Mouse (Mus musculus) liver, embryonic 14.5 days (tissue): ENCODE measurements around the gene Umad1. TPM values are rescaled to one million over a fixed set of nuclear protein-coding genes. Genes with fewer than 3 reads are reported as not detected.

ENCODE experiments used
- ATAC-seq: fragments of 200-750 bp; cut with Nextera tagmentation; 2 replicates; pipeline ENCODE4 v1.8.0; 2017; ENCODE audit warnings: moderate number of reproducible peaks, mild to moderate bottlenecking, moderate library complexity; ENCODE audit not compliant: insufficient read depth
- DNase-seq, 3 experiments: peaks; one replicate each; pipeline ENCODE4 v3.0.0-alpha.2; 2012 to 2013; ENCODE audit warnings: low read depth in 3 of 3, low spot score in 3 of 3
- H3K27ac ChIP-seq: fragments of 300-500 bp; sonication (generic); 2 replicates; pipeline ENCODE4 v1.5.1; 2014; ENCODE audit warnings: moderate library complexity, mild to moderate bottlenecking, control low read depth, inconsistent platforms
- H3K27me3 ChIP-seq: fragments of 300-500 bp; sonication (generic); 2 replicates; pipeline ENCODE4 v1.6.1; 2014; ENCODE audit warnings: mild to moderate bottlenecking, low read length, moderate library complexity; ENCODE audit not compliant: control insufficient read depth, insufficient read depth
- H3K36me3 ChIP-seq: fragments of 300-500 bp; sonication (generic); replicated peaks from 2 replicates; pipeline ENCODE4 v1.6.1; 2014; ENCODE audit warnings: low read depth; ENCODE audit not compliant: control insufficient read depth, insufficient read depth
- H3K4me1 ChIP-seq, 2 experiments: fragments of 200-500 bp in 1 of 2; fragments of 300-500 bp in 1 of 2; sonication (generic) in 1 of 2; replicated peaks; 2 replicates each; pipeline ENCODE4 v1.6.1; 2012 to 2014; ENCODE audit warnings: antibody characterized with exemption in 1 of 2, inconsistent platforms in 1 of 2, low read length in 1 of 2; ENCODE audit not compliant: control insufficient read depth in 2 of 2, insufficient read depth in 2 of 2
- H3K4me2 ChIP-seq: fragments of 300-500 bp; sonication (generic); 2 replicates; pipeline ENCODE4 v1.6.1; 2014; ENCODE audit warnings: low read depth, mild to moderate bottlenecking, control low read depth, moderate library complexity
- H3K4me3 ChIP-seq, 2 experiments: fragments of 200-500 bp in 1 of 2; fragments of 300-500 bp in 1 of 2; sonication (generic) in 1 of 2; 2 replicates each; pipeline ENCODE4 v1.5.1; 2012 to 2014; ENCODE audit warnings: low read depth in 2 of 2, low read length in 2 of 2, mild to moderate bottlenecking in 2 of 2, control low read depth in 1 of 2, inconsistent platforms in 1 of 2, moderate library complexity in 1 of 2; ENCODE audit not compliant: insufficient read depth in 1 of 2
- H3K9ac ChIP-seq: fragments of 300-500 bp; sonication (generic); replicated peaks from 2 replicates; pipeline ENCODE4 v1.6.1; 2014; ENCODE audit warnings: mild to moderate bottlenecking, control low read depth, moderate library complexity
- H3K9me3 ChIP-seq: fragments of 300-500 bp; sonication (generic); 2 replicates; pipeline ENCODE4 v1.6.1; 2016; ENCODE audit warnings: low read length, mixed read lengths; ENCODE audit not compliant: control insufficient read depth
- CTCF ChIP-seq: IDR thresholded peaks from 2 replicates; pipeline ENCODE4 v1.5.1; 2016; ENCODE audit warnings: antibody characterized with exemption, low read depth, control low read depth
- EP300 ChIP-seq: IDR thresholded peaks from 2 replicates; pipeline ENCODE4 v1.6.1; 2016; ENCODE audit warnings: antibody characterized with exemption, low read depth
- WGBS: fragments of 180-500 bp; shearing (Covaris S2); extraction: QIAGEN DNeasy Blood & Tissue Kit; methylation state at CpG from one replicate; pipeline ENCODE4 v1.1.7; 2014; ENCODE audit not compliant: insufficient replicate concordance; 5-methylcytosine and 5-hydroxymethylcytosine counted together
- polyA plus RNA-seq, 2 experiments: library from polyadenylated mRNA; depleted of rRNA in 1 of 2; stranded (reverse) in 1 of 2; unstranded in 1 of 2; fragments of >200 nt; fragmentation: Nextera tagmentation in 1 of 2; extraction: Ambion mirVana in 1 of 2; gene quantifications; 2 replicates each; pipeline versions ENCODE4 v1.2.1 to v1.2.3; 2012 to 2014

Gene Umad1
- polyA plus RNA-seq, 2 experiments: 8.1 to 14.7 TPM

- Histone ChIP-seq H3K4me3 (no peak overlapping the region), H3K27ac (no peak overlapping the region), H3K4me2 (no peak overlapping the region), H3K27me3 (no peaks in the 10 kb centered on the region), H3K4me1 (no peaks in the 10 kb centered on the region), H3K9ac (no peak overlapping the region), H3K36me3 (no peaks in the 10 kb centered on the region), H3K9me3 (no peaks in the 10 kb centered on the region)
- TF ChIP-seq EP300: no peak
- no peak for TF ChIP-seq CTCF
- WGBS: 78% methylated on average over 9 of the region's 9 CpGs
- ATAC-seq: no peak
- DNase-seq: no peak
Observed at GRCm38 (mm10) chr6:8430610-8431234, 171.6 kb downstream of the Umad1 start.

GRCm38 (mm10) chr6:8433179-8433578, 174.1 kb downstream of the Umad1 start:
- Histone ChIP-seq H3K4me2 (no peak overlapping the region), H3K4me3 (no peak overlapping the region), H3K27me3 (no peaks in the 10 kb centered on the region), H3K9ac (no peak overlapping the region), H3K27ac (no peak overlapping the region), H3K36me3 (no peaks in the 10 kb centered on the region), H3K4me1 (no peaks in the 10 kb centered on the region), H3K9me3 (no peaks in the 10 kb centered on the region)
- DNase-seq (no peak), ATAC-seq (no peak)
- 76% methylated on average over 9 of the region's 9 CpGs for WGBS
- TF ChIP-seq EP300 (no peak), CTCF (no peak)

DNA sequence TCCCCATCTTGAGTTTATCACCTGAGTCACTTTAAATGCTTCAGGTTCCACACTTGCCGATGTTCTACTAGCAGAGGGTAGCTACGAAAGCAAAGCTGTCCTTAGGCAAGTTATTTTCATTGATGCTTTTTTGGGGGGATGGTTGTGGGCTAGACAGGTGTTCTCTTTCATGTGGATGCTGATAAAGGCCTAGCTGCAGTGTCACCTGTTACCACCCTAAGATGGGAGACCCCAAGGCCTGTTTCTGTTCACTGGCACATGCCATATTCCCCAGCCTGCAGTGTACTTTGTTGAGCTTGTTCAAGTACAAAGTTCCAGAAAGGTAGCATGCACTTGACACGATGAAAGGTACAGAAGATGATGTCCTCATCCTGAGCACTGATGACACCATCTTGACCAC, 178.8 kb downstream of the Umad1 start:
- no peak overlapping the region for H3K4me2 ChIP-seq
- H3K9me3 ChIP-seq: no peaks in the 10 kb centered on the region
- WGBS: 62% methylated on average over 3 of the region's 3 CpGs
- H3K27me3 ChIP-seq: no peaks in the 10 kb centered on the region
- TF ChIP-seq CTCF: no peak
- no peak for TF ChIP-seq EP300
- no peak for DNase-seq
- no peak for ATAC-seq
- no peak overlapping the region for H3K4me3 ChIP-seq
- H3K4me1 ChIP-seq: no peaks in the 10 kb centered on the region
- H3K36me3 ChIP-seq: no peaks in the 10 kb centered on the region
- no peak overlapping the region for H3K9ac ChIP-seq
- H3K27ac ChIP-seq: no peak overlapping the region

- no peaks in the 10 kb centered on the region for H3K9me3 ChIP-seq
- DNase-seq: no peak
- TF ChIP-seq CTCF (no peak), EP300 (no peak)
- no peak overlapping the region for H3K9ac ChIP-seq
- 70% methylated on average over 3 of the region's 3 CpGs for WGBS
- no peak overlapping the region for H3K4me3 ChIP-seq
- no peak for ATAC-seq
- H3K27ac ChIP-seq: no peak overlapping the region
- H3K4me2 ChIP-seq: no peak overlapping the region
- no peaks in the 10 kb centered on the region for H3K36me3 ChIP-seq
- H3K27me3 ChIP-seq: no peaks in the 10 kb centered on the region
- no peaks in the 10 kb centered on the region for H3K4me1 ChIP-seq
Observed at GRCm38 (mm10) chr6:8441814-8442213, 182.7 kb downstream of the Umad1 start.

- ATAC-seq: no peak
- no peak for DNase-seq
- Histone ChIP-seq H3K9me3 (no peaks in the 10 kb centered on the region), H3K9ac (no peak overlapping the region), H3K27me3 (no peaks in the 10 kb centered on the region), H3K36me3 (no peaks in the 10 kb centered on the region), H3K4me2 (no peak overlapping the region), H3K27ac (no peak overlapping the region), H3K4me3 (no peak overlapping the region), H3K4me1 (no peaks in the 10 kb centered on the region)
- WGBS: 67% methylated on average over 5 of the region's 5 CpGs
- TF ChIP-seq EP300: no peak
- no peak for TF ChIP-seq CTCF
Observed at GRCm38 (mm10) chr6:8446786-8447185, 187.7 kb downstream of the Umad1 start.

DNA sequence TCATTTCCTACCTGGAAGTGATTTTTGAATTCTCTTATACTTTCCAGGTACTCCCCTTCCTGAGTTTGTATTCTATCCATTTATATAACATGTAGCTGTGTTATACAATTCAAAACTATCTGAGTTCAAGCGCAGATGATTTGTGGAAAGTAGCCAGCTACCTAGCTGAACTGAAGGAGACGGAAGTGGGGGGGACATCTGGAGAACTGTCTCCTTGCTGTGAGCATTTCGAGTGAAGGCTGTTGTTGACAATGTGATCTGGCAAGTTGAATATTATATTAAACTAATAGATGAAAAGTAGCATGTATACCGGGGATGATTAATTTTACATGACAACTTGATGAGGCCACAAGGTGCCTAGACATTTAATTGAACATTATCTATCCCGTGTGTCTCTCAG, 196.5 kb downstream of the Umad1 start:
- Histone ChIP-seq H3K27me3 (no peaks in the 10 kb centered on the region), H3K4me3 (no peak overlapping the region), H3K27ac (no peak overlapping the region), H3K4me1 (no peaks in the 10 kb centered on the region), H3K9me3 (no peaks in the 10 kb centered on the region), H3K4me2 (no peak overlapping the region), H3K9ac (no peak overlapping the region), H3K36me3 (no peaks in the 10 kb centered on the region)
- DNase-seq (no peak), ATAC-seq (no peak)
- TF ChIP-seq EP300: no peak
- TF ChIP-seq CTCF: no peak
- WGBS: 73% methylated on average over 5 of the region's 5 CpGs
